Mouse (Mus musculus): ENCODE measurements around the gene Ces1c. TPM values are rescaled to one million over a fixed set of nuclear protein-coding genes. Genes with fewer than 3 reads are reported as not detected.

Ces1c gene
- total and polyA plus RNA-seq, 3 experiments: not detected

DNA sequence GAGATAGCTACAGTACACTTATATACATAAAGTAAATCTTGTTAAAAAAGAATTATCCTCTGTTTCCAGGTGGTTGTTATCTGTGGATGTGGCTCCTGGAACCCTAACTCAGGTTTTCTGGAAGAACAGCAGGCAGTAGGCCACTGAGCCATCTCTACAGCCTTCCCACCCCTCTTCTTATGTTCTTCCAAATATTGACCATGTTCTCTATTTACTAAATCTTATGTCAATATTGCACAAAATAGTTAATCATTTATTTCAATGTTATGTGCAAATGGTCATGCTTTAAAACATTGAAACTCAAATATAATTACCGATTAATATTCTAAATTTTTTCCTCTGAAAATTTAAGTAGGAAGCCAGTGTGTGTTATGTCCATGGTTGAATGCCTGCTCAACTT, 9.1 kb downstream of the Ces1c start:
- H3K27me3 ChIP-seq (ENCODE audit: insufficient read depth, low read length): no peaks in the 10 kb centered on the region
- DNase-seq (ENCODE audit: low spot score): no peak
- H3K9me3 ChIP-seq (replicated peaks): peaks cover 7% of the 10 kb centered on the region
- TF ChIP-seq TAL1 (conservative IDR thresholded peaks at IDR 0.05; ENCODE audit: low read depth, low read length) (no peak), GATA1 (IDR thresholded peaks at IDR 0.05; ENCODE audit: borderline replicate concordance, low read length) (no peak), POLR2AphosphoS5 (IDR thresholded peaks at IDR 0.05; ENCODE audit: insufficient replicate concordance, low read depth, low read length) (no peak), CTCF (IDR thresholded peaks at IDR 0.05; ENCODE audit: low read depth, low read length) (no peak)
- H3K4me3 ChIP-seq (ENCODE audit: low read depth, low read length): no peak overlapping the region
- H3K36me3 ChIP-seq (replicated peaks): no peaks in the 10 kb centered on the region
- no peaks in the 10 kb centered on the region for H3K4me1 ChIP-seq (ENCODE audit: insufficient read depth, low read depth, low read length)
- no peak for ATAC-seq (ENCODE audit: extremely low read depth, insufficient number of reproducible peaks, low FRiP score, poor library complexity, severe bottlenecking)

DNA sequence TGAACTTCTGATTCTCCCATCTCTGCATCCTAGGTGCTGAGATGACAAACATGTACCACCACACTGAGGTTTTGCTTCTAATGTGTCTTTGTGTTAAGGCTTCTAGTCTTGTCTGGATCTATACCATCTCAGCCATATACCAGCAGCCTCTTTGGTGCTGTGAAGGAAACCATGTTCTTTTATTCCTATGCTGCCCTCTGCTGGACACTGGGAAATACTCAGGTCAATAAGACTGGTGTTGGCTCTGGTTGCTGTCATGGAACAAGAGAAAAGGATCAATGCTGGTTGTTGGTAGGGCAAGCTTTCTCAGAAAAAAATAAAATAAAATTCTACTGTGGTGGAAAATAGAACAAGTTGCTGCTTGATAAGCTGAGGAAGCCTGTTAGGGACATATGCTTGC, 35.7 kb downstream of the Ces1c start:
- Histone ChIP-seq H3K36me3 (replicated peaks) (no peaks in the 10 kb centered on the region), H3K4me3 (ENCODE audit: low read depth, low read length) (no peak overlapping the region), H3K4me1 (ENCODE audit: insufficient read depth, low read depth, low read length) (no peaks in the 10 kb centered on the region), H3K27me3 (ENCODE audit: insufficient read depth, low read length) (no peaks in the 10 kb centered on the region), H3K9me3 (replicated peaks) (no peaks in the 10 kb centered on the region; the same call in 1 of the 2 replicates)
- TF ChIP-seq CTCF (IDR thresholded peaks at IDR 0.05; ENCODE audit: low read depth, low read length): no peak
- TF ChIP-seq TAL1 (conservative IDR thresholded peaks at IDR 0.05; ENCODE audit: low read depth, low read length): no peak
- TF ChIP-seq GATA2 (IDR thresholded peaks at IDR 0.05; ENCODE audit: borderline replicate concordance, low read depth, low read length): no peak
- TF ChIP-seq GATA1 (IDR thresholded peaks at IDR 0.05; ENCODE audit: borderline replicate concordance, low read length): no peak
- no peak for TF ChIP-seq POLR2AphosphoS5 (IDR thresholded peaks at IDR 0.05; ENCODE audit: insufficient replicate concordance, low read depth, low read length)
- no peak for DNase-seq (ENCODE audit: low spot score)
- no peak for ATAC-seq (ENCODE audit: extremely low read depth, insufficient number of reproducible peaks, low FRiP score, poor library complexity, severe bottlenecking)

DNA sequence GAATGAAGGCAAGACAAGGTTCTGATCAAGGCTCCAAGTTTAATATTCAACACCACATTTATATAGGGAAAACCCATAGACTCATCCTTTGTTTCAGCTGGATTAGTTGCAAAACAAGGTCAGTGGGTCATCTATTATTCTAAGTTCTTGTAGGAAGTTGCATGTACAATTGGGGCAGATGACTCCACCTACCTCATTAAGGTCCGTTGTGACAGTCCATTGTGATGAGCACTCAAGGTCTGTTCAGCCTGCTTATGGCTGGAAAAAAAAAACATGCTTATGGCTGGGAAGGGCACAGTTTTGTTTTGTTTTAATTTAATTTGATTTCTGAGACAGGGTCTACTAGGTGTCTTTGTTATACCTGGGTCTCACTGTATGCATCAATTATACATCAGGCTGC, 39.8 kb downstream of the Ces1c start:
- DNase-seq (ENCODE audit: low spot score) (no peak), ATAC-seq (ENCODE audit: extremely low read depth, insufficient number of reproducible peaks, low FRiP score, poor library complexity, severe bottlenecking) (no peak)
- TF ChIP-seq CTCF (IDR thresholded peaks at IDR 0.05; ENCODE audit: low read depth, low read length) (no peak), TAL1 (conservative IDR thresholded peaks at IDR 0.05; ENCODE audit: low read depth, low read length) (no peak), GATA1 (IDR thresholded peaks at IDR 0.05; ENCODE audit: borderline replicate concordance, low read length) (no peak), GATA2 (IDR thresholded peaks at IDR 0.05; ENCODE audit: borderline replicate concordance, low read depth, low read length) (no peak), POLR2AphosphoS5 (IDR thresholded peaks at IDR 0.05; ENCODE audit: insufficient replicate concordance, low read depth, low read length) (no peak)
- H3K9me3 ChIP-seq (replicated peaks): no peaks in the 10 kb centered on the region; the same call in 1 of the 2 replicates
- H3K4me1 ChIP-seq (ENCODE audit: insufficient read depth, low read depth, low read length): no peaks in the 10 kb centered on the region
- H3K36me3 ChIP-seq (replicated peaks): no peaks in the 10 kb centered on the region
- H3K27me3 ChIP-seq (ENCODE audit: insufficient read depth, low read length): no peaks in the 10 kb centered on the region
- H3K4me3 ChIP-seq (ENCODE audit: low read depth, low read length): no peak overlapping the region

DNA sequence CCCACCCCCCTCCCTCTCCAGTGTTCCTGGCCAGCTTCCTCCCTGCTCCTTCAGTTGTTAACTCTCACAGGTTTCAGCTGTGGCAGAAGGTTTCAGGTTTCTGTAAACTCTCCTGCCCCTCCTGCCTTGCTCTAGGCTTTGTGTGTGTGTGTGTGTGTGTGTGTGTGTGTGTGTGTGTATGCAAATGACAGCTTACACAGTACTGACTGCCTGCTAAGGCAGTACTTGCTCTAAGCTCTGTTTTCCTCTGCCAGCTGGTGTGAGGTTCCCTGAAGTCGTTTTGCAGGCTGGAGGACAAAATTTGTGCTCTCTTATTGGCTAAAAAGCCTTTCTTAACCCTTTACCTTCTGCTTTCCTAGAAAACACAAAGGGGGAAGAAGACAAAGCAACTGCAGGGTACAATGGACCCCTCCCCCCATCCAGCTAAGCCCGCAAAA, 42.4 kb downstream of the Ces1c start:
- no peak for TF ChIP-seq GATA2 (IDR thresholded peaks at IDR 0.05; ENCODE audit: borderline replicate concordance, low read depth, low read length)
- no peak for TF ChIP-seq GATA1 (IDR thresholded peaks at IDR 0.05; ENCODE audit: borderline replicate concordance, low read length)
- TF ChIP-seq TAL1 (conservative IDR thresholded peaks at IDR 0.05; ENCODE audit: low read depth, low read length): no peak
- TF ChIP-seq CTCF (IDR thresholded peaks at IDR 0.05; ENCODE audit: low read depth, low read length): no peak
- no peak for TF ChIP-seq POLR2AphosphoS5 (IDR thresholded peaks at IDR 0.05; ENCODE audit: insufficient replicate concordance, low read depth, low read length)
- H3K9me3 ChIP-seq (replicated peaks): no peaks in the 10 kb centered on the region; the same call in 1 of the 2 replicates
- H3K36me3 ChIP-seq (replicated peaks): no peaks in the 10 kb centered on the region
- no peaks in the 10 kb centered on the region for H3K27me3 ChIP-seq (ENCODE audit: insufficient read depth, low read length)
- no peak overlapping the region for H3K4me3 ChIP-seq (ENCODE audit: low read depth, low read length)
- H3K4me1 ChIP-seq (ENCODE audit: insufficient read depth, low read depth, low read length): no peaks in the 10 kb centered on the region
- ATAC-seq (ENCODE audit: extremely low read depth, insufficient number of reproducible peaks, low FRiP score, poor library complexity, severe bottlenecking) (no peak), DNase-seq (ENCODE audit: low spot score) (no peak)

DNA sequence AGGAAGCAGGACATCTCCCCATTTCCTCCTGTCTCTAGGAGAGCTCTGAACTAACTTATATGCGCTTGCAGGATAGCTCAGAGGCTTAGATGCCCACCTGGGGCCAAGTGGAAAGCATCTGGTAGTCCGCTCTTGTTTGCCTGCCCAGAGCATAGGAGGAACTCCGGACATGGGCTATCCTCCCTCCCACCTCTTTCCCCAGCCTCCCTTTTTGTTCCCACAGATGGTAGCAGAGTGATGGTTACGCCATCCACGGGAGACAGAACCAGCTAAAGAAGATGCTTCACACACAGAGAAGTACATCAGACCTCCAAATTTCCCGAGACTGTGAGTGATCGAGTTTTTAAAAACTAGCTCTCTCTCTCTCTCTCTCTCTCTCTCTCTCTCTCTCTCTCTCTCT, 42.9 kb downstream of the Ces1c start:
- Histone ChIP-seq H3K36me3 (replicated peaks) (no peaks in the 10 kb centered on the region), H3K4me1 (ENCODE audit: insufficient read depth, low read depth, low read length) (no peaks in the 10 kb centered on the region), H3K4me3 (ENCODE audit: low read depth, low read length) (no peak overlapping the region), H3K9me3 (replicated peaks) (no peaks in the 10 kb centered on the region; the same call in 1 of the 2 replicates), H3K27me3 (ENCODE audit: insufficient read depth, low read length) (no peaks in the 10 kb centered on the region)
- ATAC-seq (ENCODE audit: extremely low read depth, insufficient number of reproducible peaks, low FRiP score, poor library complexity, severe bottlenecking) (no peak), DNase-seq (ENCODE audit: low spot score) (no peak)
- TF ChIP-seq TAL1 (conservative IDR thresholded peaks at IDR 0.05; ENCODE audit: low read depth, low read length) (no peak), GATA1 (IDR thresholded peaks at IDR 0.05; ENCODE audit: borderline replicate concordance, low read length) (no peak), POLR2AphosphoS5 (IDR thresholded peaks at IDR 0.05; ENCODE audit: insufficient replicate concordance, low read depth, low read length) (no peak), GATA2 (IDR thresholded peaks at IDR 0.05; ENCODE audit: borderline replicate concordance, low read depth, low read length) (no peak), CTCF (IDR thresholded peaks at IDR 0.05; ENCODE audit: low read depth, low read length) (no peak)

DNA sequence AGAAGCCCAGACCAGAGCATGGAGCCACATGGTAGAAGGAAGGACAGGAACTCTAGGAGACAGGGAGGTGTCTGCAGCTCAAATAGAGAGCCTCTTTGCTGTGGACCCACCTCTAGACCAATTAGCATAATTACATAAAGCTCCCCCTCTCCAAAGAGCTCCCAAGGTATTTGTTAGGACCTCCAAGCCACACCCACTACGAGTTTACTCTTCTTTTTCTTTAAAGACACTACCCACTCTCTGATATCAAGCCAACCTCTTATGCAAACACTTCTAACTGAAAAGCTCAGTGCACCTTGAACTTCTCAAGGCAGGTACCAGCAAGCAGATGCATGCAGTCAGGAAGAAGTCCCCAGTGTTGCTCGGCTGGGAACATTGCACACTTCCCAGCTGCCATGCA, 51.2 kb downstream of the Ces1c start, which contains the start of gene Ces1b:
Gene Ces1b (minus strand): TSS at position 131 of the 400 bp plus-strand sequence.
- TF ChIP-seq POLR2AphosphoS5 (IDR thresholded peaks at IDR 0.05; ENCODE audit: insufficient replicate concordance, low read depth, low read length) (no peak), CTCF (IDR thresholded peaks at IDR 0.05; ENCODE audit: low read depth, low read length) (no peak), GATA1 (IDR thresholded peaks at IDR 0.05; ENCODE audit: borderline replicate concordance, low read length) (no peak), GATA2 (IDR thresholded peaks at IDR 0.05; ENCODE audit: borderline replicate concordance, low read depth, low read length) (no peak), TAL1 (conservative IDR thresholded peaks at IDR 0.05; ENCODE audit: low read depth, low read length) (no peak)
- Histone ChIP-seq H3K27me3 (ENCODE audit: insufficient read depth, low read length) (no peaks in the 10 kb centered on the region), H3K9me3 (replicated peaks) (peaks cover 3% of the 10 kb centered on the region; the same call in 1 of the 2 replicates), H3K4me3 (ENCODE audit: low read depth, low read length) (no peak within 1 kb of the TSS), H3K36me3 (replicated peaks) (no peaks in the 10 kb centered on the region), H3K4me1 (ENCODE audit: insufficient read depth, low read depth, low read length) (no peaks in the 10 kb centered on the region)
- no peak for DNase-seq (ENCODE audit: low spot score)
- ATAC-seq (ENCODE audit: extremely low read depth, insufficient number of reproducible peaks, low FRiP score, poor library complexity, severe bottlenecking): no peak
